Mouse (Mus musculus) ES-E14 (cell line): ENCODE measurements around the gene Eif5a.

ENCODE experiments used
- MAFK ChIP-seq: IDR thresholded peaks from 2 replicates; pipeline ENCODE4 v1.6.1; 2014; ENCODE audit warnings: mild to moderate bottlenecking, low read depth, low read length, inconsistent platforms; ENCODE audit not compliant: insufficient read depth
- ZC3H11A ChIP-seq: IDR thresholded peaks from 2 replicates; pipeline ENCODE4 v1.6.1; 2012; ENCODE audit warnings: low read depth, mild to moderate bottlenecking, inconsistent platforms, low read length, borderline replicate concordance

DNA sequence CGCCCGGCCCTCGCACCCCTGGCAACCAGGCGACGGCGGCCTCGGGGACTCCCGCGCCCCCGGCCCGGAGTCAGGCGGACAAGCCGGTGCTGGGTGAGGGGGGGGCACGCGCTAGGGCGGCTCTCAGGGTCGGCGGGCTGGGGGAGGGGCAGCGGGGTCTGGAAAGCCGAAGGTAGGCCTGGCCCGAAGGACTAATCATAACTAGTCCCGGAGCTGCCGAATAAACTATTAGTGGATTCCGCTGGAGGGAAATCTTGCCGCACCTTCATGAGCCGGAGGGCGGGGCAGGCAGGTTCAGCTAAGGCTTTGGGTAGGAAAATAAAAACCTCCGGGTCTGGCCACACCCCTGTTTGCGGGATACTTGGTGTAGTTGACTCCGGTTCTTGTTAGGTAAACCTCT lies 14.4 kb upstream of the Eif5a start:
- TF ChIP-seq MAFK (no peak), ZC3H11A (no peak)
